Mouse (Mus musculus): ENCODE measurements around the gene Pagr1a. TPM values are rescaled to one million over a fixed set of nuclear protein-coding genes. Genes with fewer than 3 reads are reported as not detected.

Gene Pagr1a
- total RNA-seq (2012; rRNA removed), result 55.4 and 60.2 TPM in 2 replicates
- polyA plus RNA-seq (2012; ENCODE audit: insufficient read depth in 1 of 2, insufficient read length in 2 of 2, low read depth in 1 of 2, low replicate concordance in 2 of 2, missing spikeins in 1 of 2), result 10 to 100 TPM in 1 of 2 experiments, not detected in 1; 85.9 TPM

DNA sequence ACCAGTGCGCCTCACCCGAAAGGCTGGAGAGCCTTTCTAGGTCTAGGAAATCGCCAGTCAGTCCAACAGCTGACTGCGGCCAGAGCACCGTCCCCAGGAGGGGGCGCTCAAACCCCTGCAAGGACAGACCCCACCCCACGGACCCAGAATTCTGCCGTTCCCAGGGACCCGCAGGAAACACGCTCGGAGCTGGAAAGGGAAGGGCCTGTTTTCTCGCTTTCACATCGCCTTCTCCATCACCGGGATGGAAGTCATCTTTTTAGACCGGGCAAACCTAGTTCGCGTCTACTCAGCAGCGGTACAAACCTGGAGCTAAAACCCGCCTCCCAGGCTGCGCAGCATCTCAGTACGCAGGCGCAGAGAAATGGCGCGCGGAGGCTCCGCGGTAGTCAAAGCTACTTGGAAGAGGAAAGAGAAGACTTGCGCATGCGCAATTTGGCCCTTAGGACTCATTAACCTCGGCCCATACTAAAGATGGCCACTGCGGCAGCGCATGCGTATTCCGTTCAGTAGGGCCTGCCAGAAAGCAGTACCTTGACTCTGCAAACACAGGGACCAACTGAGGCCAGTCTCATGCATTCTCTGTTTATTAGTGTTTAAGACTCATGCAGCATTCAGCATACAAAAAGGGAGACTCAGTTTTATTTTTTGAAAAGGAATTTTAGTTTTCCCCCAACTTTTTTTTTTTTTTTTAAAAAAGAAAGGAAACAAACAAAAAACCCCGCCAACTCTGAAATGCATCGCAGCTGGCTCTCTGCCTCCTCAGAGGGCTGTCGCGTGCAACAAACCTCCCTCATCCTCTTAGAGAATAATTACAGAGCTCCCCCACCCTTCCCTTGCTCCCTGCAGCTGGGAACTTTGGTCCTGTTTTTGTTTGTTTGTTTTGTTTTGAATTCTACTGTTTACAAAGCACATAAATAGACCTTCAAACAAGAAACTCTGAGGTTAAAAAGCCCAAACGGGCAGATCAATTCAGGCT, at the start of gene Pagr1a:
Gene Pagr1a, minus strand, starts transcription at position 382 of the 979 bp plus-strand sequence.
- Histone ChIP-seq H3K9me3 (replicated peaks; ENCODE audit: insufficient read depth, low read length) (no peaks in the 10 kb centered on the region), H3K9ac (ENCODE audit: control insufficient read depth, low read depth, low read length, poor library complexity, severe bottlenecking) (peak within 1 kb of the TSS; percentile 99), H3K4me1 (ENCODE audit: control insufficient read depth in 1 of 2, insufficient read depth in 2 of 2, low read length in 2 of 2) (peaks cover 0 to 15% of the 10 kb centered on the region in 2 experiments; a peak in 3 of 4 replicates), H3K36me3 (ENCODE audit: control insufficient read depth in 1 of 2, insufficient read depth in 2 of 2, low read length in 2 of 2) (peaks cover 0 to 12% of the 10 kb centered on the region in 2 experiments; a peak in 2 of 4 replicates), H3K27me3 (ENCODE audit: control insufficient read depth in 1 of 2, insufficient read depth in 2 of 2, low read length in 2 of 2) (no peaks in the 10 kb centered on the region), H3K27ac (ENCODE audit: control insufficient read depth, low read depth, low read length) (peak within 1 kb of the TSS; percentile 96), H3K79me2 (ENCODE audit: control insufficient read depth, insufficient read depth, low read length, poor library complexity) (peaks cover 36% of the 10 kb centered on the region), H3K4me3 (ENCODE audit: control insufficient read depth in 1 of 2, insufficient read depth in 1 of 2, low read depth in 2 of 2, low read length in 2 of 2) (peak within 1 kb of the TSS; percentile 68 to 99)
- DNase-seq (ENCODE audit: low read depth, low spot score), result peak; percentile 100
- no peak for TF ChIP-seq TBP (IDR thresholded peaks at IDR 0.05; ENCODE audit: low read depth, low read length)
- no peak; the same call in 1 of the 2 replicates for TF ChIP-seq TCF12 (IDR thresholded peaks at IDR 0.05; ENCODE audit: low read depth, low read length)
- no peak for TF ChIP-seq GABPA (IDR thresholded peaks at IDR 0.05; ENCODE audit: low read depth, low read length)
- peak; percentile 31 for TF ChIP-seq RAD21 (IDR thresholded peaks at IDR 0.05; ENCODE audit: low read depth, low read length)
- TF ChIP-seq EP300 (IDR thresholded peaks at IDR 0.05; ENCODE audit: low read depth in 1 of 2, low read length in 2 of 2), result no peak
- peak; percentile 81 for TF ChIP-seq ELF1 (IDR thresholded peaks at IDR 0.05; ENCODE audit: low read depth, low read length)
- TF ChIP-seq POLR2A (IDR thresholded peaks at IDR 0.05; ENCODE audit: control insufficient read depth in 1 of 2, insufficient read depth in 1 of 2, low read depth in 1 of 2, low read length in 2 of 2, poor library complexity in 1 of 2), result peak; percentile 37 to 83
- no peak; the same call in 1 of the 2 replicates for TF ChIP-seq UBTF (IDR thresholded peaks at IDR 0.05; ENCODE audit: borderline replicate concordance, insufficient read depth, low read depth, low read length)
- TF ChIP-seq RCOR1 (IDR thresholded peaks at IDR 0.05; ENCODE audit: low read depth, low read length), result no peak
- peak; percentile 99 for TF ChIP-seq NRF1 (IDR thresholded peaks at IDR 0.05; ENCODE audit: insufficient read depth, low read depth, low read length, poor library complexity, severe bottlenecking)
- TF ChIP-seq ETS1 (IDR thresholded peaks at IDR 0.05; ENCODE audit: low read depth, low read length), result 0 out of 2 replicates have a peak, but pooled peaks have one; percentile 29
- TF ChIP-seq MXI1 (IDR thresholded peaks at IDR 0.05; ENCODE audit: low read depth, low read length), result peak; percentile 60
- TF ChIP-seq CTCF (IDR thresholded peaks at IDR 0.05 in 2 of 3, conservative IDR thresholded peaks at IDR 0.05 in 1 of 3; ENCODE audit: control insufficient read depth in 1 of 3, insufficient read depth in 1 of 3, low read depth in 2 of 3, low read length in 3 of 3, poor library complexity in 1 of 3, severe bottlenecking in 1 of 3), result peak; percentile 86 to 87 (median 87)
- no peak for TF ChIP-seq JUND (IDR thresholded peaks at IDR 0.05; ENCODE audit: low read depth, low read length)
- TF ChIP-seq MAFK (IDR thresholded peaks at IDR 0.05; ENCODE audit: borderline replicate concordance, low read depth, low read length), result no peak
- no peak for TF ChIP-seq MEF2A (IDR thresholded peaks at IDR 0.05; ENCODE audit: extremely low read depth, insufficient replicate concordance, low read depth, low read length, poor library complexity, severe bottlenecking)
- no peak for TF ChIP-seq MYB (IDR thresholded peaks at IDR 0.05; ENCODE audit: low read depth, low read length)
- no peak for TF ChIP-seq MAX (IDR thresholded peaks at IDR 0.05; ENCODE audit: low read length)
- no peak for TF ChIP-seq CHD1 (IDR thresholded peaks at IDR 0.05; ENCODE audit: low read depth, low read length)
- no peak for TF ChIP-seq ZMIZ1 (IDR thresholded peaks at IDR 0.05; ENCODE audit: low read depth, low read length)
- peak; percentile 81 for TF ChIP-seq POLR2AphosphoS2 (IDR thresholded peaks at IDR 0.05; ENCODE audit: low read length)
- TF ChIP-seq ZKSCAN1 (IDR thresholded peaks at IDR 0.05; ENCODE audit: low read depth, low read length), result no peak
- TF ChIP-seq ZNF384 (IDR thresholded peaks at IDR 0.05; ENCODE audit: low read depth, low read length), result peak; percentile 69
- TF ChIP-seq KAT2A (conservative IDR thresholded peaks at IDR 0.05; ENCODE audit: low read depth, low read length), result peak; percentile 78
- no peak for TF ChIP-seq TAL1 (IDR thresholded peaks at IDR 0.05; ENCODE audit: low read length)
- peak; percentile 51 for TF ChIP-seq SMC3 (IDR thresholded peaks at IDR 0.05; ENCODE audit: low read depth, low read length)
- no peak for TF ChIP-seq ZC3H11A (IDR thresholded peaks at IDR 0.05; ENCODE audit: low read depth, low read length)
- TF ChIP-seq SIN3A (IDR thresholded peaks at IDR 0.05; ENCODE audit: low read length), result peak; percentile 76
- TF ChIP-seq USF2 (IDR thresholded peaks at IDR 0.05; ENCODE audit: borderline replicate concordance in 1 of 2, insufficient read depth in 1 of 2, low read depth in 1 of 2, low read length in 2 of 2), result no peak
- TF ChIP-seq CHD2 (IDR thresholded peaks at IDR 0.05; ENCODE audit: low read length), result no peak
- no peak for TF ChIP-seq GATA1 (IDR thresholded peaks at IDR 0.05; ENCODE audit: low read depth, low read length)
- no peak; the same call in 1 of the 2 replicates for TF ChIP-seq BHLHE40 (IDR thresholded peaks at IDR 0.05; ENCODE audit: borderline replicate concordance, low read depth, low read length)
- no peak; the same call in none of the 2 replicates for TF ChIP-seq MAZ (IDR thresholded peaks at IDR 0.05; ENCODE audit: low read depth, low read length)
- TF ChIP-seq USF1 (IDR thresholded peaks at IDR 0.05; ENCODE audit: low read depth, low read length), result no peak

All from MEL (cell line).